Mouse (Mus musculus): ENCODE measurements around the gene Anxa7.

Gene Anxa7

DNA sequence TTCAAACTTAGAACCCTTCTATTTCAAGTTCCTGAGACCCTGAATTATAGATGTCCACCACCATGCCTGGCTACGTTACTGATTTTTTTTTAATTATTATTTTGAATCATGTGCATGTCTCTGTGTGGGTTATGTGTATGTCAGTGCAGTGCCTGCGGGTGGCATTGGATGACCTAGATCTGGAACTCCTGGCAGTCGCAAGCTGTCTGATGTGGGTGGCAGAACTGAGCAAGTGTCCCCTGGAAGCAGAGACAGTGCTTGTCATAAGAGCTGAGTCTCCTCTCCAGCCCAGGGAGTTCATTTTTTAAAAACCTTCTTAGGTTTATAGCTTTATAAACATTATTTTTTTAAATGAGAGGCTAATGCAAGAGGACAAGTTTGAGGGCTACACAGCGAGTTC is 47.5 kb downstream of the Anxa7 start:
- no peak for DNase-seq (ENCODE audit: low spot score in 2 of 2)

DNA sequence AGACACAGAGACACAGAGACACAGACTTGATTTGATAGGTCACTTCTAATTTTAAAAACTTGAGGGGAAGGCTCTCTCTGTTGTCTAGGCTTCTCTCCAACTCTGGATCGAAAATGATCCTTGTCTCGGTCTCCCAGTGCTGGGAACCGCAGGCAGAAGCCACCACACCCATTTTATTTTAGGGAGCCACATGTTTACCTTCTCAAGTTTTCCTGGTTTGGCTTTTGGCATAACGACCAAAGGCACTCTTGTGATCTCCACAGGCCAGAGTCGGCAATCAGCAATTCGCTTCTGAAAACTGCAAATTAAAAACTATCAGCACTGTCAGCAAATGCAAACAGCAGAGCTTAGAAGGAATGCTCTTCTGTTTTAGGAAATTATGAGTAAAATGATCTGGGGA is 48.2 kb downstream of the Anxa7 start:
- DNase-seq (ENCODE audit: low spot score in 2 of 2) = no peak

DNA sequence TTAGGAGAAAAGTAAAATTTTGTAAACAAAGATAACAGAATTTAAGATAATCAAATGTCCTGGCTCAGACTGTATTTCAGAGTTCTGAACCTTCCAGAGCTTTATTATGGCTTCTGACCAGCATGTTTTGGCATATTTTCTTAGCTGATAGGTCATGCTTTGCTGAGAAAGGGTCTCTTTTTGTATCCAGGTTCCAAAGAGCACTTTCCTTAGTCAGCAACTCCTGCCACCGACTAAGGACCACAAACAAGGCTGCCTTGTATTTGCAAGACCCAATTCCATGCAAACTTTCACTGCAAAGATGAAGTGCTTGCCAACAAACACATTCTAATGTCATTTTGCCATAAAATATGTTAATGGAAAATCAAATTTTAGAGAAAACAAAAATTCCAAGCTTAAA is 50.1 kb downstream of the Anxa7 start:
- DNase-seq (ENCODE audit: low spot score in 2 of 2) = no peak

DNA sequence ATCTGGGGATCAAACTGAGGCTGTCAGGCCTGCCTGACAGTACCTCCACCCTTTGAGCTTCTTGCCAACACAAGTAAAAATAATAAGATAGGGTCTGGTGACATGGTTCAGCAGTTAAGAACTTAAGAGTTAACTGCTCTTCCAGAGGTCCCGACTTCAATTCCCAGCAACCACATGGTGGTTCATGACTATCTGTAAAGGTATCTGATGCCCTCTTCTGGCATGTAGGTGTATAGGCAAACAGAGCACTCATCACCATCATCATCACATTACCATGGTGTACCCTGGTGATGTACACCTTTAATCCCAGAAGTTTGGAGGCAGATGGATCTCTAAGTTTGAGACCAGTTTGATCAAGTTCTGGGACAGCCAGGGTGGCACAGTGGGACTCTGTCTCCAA is 51.3 kb downstream of the Anxa7 start:
- DNase-seq (ENCODE audit: low spot score in 2 of 2) = no peak

DNA sequence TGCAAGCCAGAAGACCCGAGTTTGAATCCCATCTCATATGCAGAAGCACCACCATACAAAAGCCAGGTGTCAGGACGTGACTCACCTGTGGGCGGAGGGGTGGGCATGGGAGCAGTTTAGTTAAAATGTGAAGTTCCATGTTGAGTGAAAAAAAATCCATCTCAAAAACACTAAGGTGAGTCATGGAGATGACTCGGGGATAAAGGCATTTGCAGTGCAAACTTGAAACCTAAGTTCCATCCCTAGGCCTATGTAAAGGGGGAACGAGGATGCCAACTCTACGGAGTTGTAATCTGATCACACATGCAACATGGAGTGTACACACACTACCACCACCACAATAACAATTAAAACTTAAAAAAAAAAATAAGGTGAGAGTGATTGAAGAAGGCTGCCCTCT is 56.9 kb downstream of the Anxa7 start:
- DNase-seq (ENCODE audit: low spot score in 2 of 2) = no peak

DNA sequence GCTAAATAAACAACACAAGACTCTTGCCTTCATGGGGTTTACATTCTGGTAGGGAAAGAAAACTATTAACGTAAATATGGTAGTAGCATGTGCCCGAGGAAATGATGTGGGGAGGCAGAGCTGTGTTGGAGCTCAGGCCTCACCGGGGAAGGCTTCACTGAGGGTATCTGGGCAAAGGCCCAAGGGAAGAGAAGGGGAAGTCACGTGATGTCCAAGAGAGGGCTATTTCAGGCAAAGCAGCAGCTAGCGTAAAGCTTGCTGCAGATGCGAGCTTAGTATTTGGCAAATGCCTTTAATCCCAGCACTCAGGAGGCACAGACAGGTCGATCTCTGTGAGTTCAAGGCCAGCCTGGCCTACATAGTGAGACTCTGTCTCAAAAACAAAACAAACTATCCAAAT is 57.7 kb downstream of the Anxa7 start:
- no peak for DNase-seq (ENCODE audit: low spot score in 2 of 2)

Measured in frontal cortex, postnatal 10 days (tissue).